Mouse (Mus musculus) stomach, embryonic 16.5 days (tissue): ENCODE data around the gene Tcte3. TPM values are rescaled to one million over a fixed set of nuclear protein-coding genes. Genes with fewer than 3 reads are reported as not detected.
A peak's percentile ranks its signal among the peaks of the same experiment; 100 is the strongest.
"Not testable (repeated sequence)": the region's sequence is repeated elsewhere in the genome, so short reads cannot be mapped to it uniquely, and the experiment has no call there.

Source experiments
- ATAC-seq: fragments of 200-750 bp; cut with Nextera tagmentation; 2 replicates; pipeline ENCODE4 v1.8.0; 2017; ENCODE audit warnings: moderate number of reproducible peaks, moderate TSS enrichment; ENCODE audit not compliant: insufficient read depth, low FRiP score
- H3K27ac ChIP-seq: fragments of 300-500 bp; sonication (generic); 2 replicates; pipeline ENCODE4 v1.5.1; 2014; ENCODE audit warnings: low read length
- H3K27me3 ChIP-seq: fragments of 300-500 bp; sonication (generic); 2 replicates; pipeline ENCODE4 v1.6.1; 2014; ENCODE audit warnings: low read length, control low read depth, mixed read lengths; ENCODE audit not compliant: control insufficient read depth, insufficient read depth
- H3K36me3 ChIP-seq: fragments of 300-500 bp; sonication (generic); 2 replicates; pipeline ENCODE4 v1.6.1; 2014; ENCODE audit warnings: low read length; ENCODE audit not compliant: control insufficient read depth, insufficient read depth
- H3K4me1 ChIP-seq: fragments of 300-500 bp; sonication (generic); 2 replicates; pipeline ENCODE4 v1.6.1; 2014; ENCODE audit warnings: low read length, control low read depth, mixed read lengths; ENCODE audit not compliant: control insufficient read depth, insufficient read depth
- H3K4me2 ChIP-seq: fragments of 300-500 bp; sonication (generic); 2 replicates; pipeline ENCODE4 v1.6.1; 2014; ENCODE audit warnings: low read depth, low read length, mixed read lengths
- H3K4me3 ChIP-seq: fragments of 300-500 bp; sonication (generic); replicated peaks from 2 replicates; pipeline ENCODE4 v1.5.1; 2014; ENCODE audit warnings: mild to moderate bottlenecking, low read length
- H3K9ac ChIP-seq: fragments of 300-500 bp; sonication (generic); 2 replicates; pipeline ENCODE4 v1.6.1; 2014; ENCODE audit warnings: low read length
- H3K9me3 ChIP-seq: fragments of 300-500 bp; sonication (generic); replicated peaks from 2 replicates; pipeline ENCODE4 v1.6.1; 2016; ENCODE audit warnings: low read length, control low read depth; ENCODE audit not compliant: control insufficient read depth
- WGBS: fragments of 180-500 bp; shearing (Covaris S2); extraction: QIAGEN DNeasy Blood & Tissue Kit; methylation state at CpG from one replicate; pipeline ENCODE4 v1.1.7; 2014; 5-methylcytosine and 5-hydroxymethylcytosine counted together
- polyA plus RNA-seq: library from polyadenylated mRNA; unstranded; fragments of >200 nt; fragmentation: Nextera tagmentation; extraction: Ambion mirVana; gene quantifications from 2 replicates; pipeline ENCODE4 v1.2.1, GENCODE M21; 2015

The Tcte3 gene
- polyA plus RNA-seq, 1 experiment from 2014 or later, result 1.2 TPM

DNA sequence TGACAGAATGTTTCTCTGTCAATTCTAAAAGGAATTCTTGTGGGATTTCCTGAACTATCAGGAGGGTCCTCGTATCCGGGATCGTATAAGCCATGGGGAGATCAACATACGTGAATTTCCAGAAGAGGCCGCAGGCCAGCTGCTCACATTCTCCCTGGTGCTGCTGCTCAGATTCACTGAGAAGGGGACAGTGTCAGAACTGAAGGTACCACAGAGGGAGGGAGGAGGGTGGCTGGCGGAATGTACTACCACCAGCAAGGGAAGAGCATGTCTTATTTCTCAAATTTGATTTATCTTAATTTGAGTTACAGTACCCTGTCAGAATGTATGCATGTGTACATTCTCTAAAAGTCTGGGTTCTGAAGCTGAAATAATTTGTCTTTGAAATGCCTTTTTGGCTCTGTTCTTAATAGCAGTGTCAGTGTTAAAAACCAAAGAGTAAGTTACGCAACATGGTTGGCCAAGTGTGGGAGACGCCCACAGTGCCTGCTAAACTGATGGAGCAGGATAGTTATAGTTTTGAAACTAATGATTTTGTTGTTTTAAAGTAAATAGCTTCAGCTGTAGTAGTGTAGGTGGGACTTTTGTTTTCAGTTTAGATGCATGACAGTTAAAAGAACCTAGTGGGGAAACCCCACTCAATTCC is 12.0 kb upstream of the Tcte3 start:
- H3K9ac ChIP-seq, H3K4me3 ChIP-seq, H3K4me2 ChIP-seq, H3K36me3 ChIP-seq, H3K9me3 ChIP-seq, H3K27ac ChIP-seq, H3K27me3 ChIP-seq, H3K4me1 ChIP-seq, ATAC-seq: not testable (repeated sequence)
- 93% methylated on average over 5 of the region's 8 CpGs for WGBS

DNA sequence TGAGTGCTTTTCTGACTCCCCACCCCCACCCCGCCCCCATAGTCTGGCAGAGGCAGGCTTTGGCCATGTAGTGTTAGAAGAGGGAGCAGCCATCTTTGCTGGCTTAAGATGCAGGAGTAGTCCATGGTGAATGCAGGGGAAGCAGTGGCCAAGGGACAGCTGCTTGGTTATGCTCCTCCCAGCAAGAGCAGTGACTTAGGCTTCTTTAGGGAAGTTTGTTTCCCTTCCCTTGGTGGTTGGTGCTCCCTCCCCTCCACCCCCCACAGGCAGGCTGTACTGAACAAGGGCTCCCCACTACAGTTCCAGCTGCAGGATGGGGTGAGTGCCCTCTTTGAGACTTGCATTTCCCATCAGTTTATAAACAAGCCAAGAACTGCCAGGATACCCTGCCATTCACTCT is 11.5 kb upstream of the Tcte3 start:
- H3K36me3 ChIP-seq, H3K4me2 ChIP-seq, H3K4me3 ChIP-seq, H3K9ac ChIP-seq, H3K9me3 ChIP-seq, H3K27ac ChIP-seq, H3K27me3 ChIP-seq, H3K4me1 ChIP-seq: not testable (repeated sequence)
- WGBS, result 54% methylated on average over 1 of the region's 1 CpGs
- ATAC-seq, result peak; percentile 44; the same call in 1 of the 2 replicates

- not testable (repeated sequence) for ATAC-seq, H3K36me3 ChIP-seq, H3K9ac ChIP-seq, H3K27me3 ChIP-seq, H3K9me3 ChIP-seq, H3K27ac ChIP-seq, H3K4me3 ChIP-seq, H3K4me1 ChIP-seq, H3K4me2 ChIP-seq
- WGBS, result no CpG with 5 or more reads among the region's 1 CpGs
These were observed 9.1 kb upstream of the Tcte3 start for GRCm38 (mm10) chr17:15050338-15050737.

- H3K9me3 ChIP-seq, H3K36me3 ChIP-seq, H3K4me2 ChIP-seq, H3K27ac ChIP-seq, H3K4me3 ChIP-seq, ATAC-seq, H3K9ac ChIP-seq, H3K4me1 ChIP-seq, H3K27me3 ChIP-seq: not testable (repeated sequence)
- no CpG with 5 or more reads among the region's 3 CpGs for WGBS
These were observed 833 bp downstream of the Tcte3 start for GRCm38 (mm10) chr17:15040455-15040854.

DNA sequence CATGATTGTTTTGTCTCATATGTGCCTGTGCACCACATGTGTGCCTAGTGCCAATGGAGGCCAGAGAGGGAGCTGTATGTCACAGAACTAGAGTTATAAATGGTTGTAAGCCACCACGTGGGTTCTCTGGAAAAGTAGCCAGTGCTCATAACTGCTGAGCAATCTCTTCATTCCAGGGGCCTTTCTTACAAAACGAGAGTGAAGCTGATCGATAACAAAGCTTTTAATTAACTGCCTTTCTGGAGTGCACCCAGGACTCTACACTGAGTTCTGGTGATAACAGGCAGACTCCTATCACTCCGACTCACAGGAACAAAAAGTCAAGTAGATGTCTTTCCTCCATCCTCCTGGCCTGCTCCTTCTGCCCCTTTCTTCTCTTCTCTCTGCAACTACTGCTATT is 9.9 kb downstream of the Tcte3 start:
- H3K36me3 ChIP-seq, H3K27me3 ChIP-seq, H3K9me3 ChIP-seq, H3K9ac ChIP-seq, ATAC-seq, H3K4me3 ChIP-seq, H3K27ac ChIP-seq, H3K4me1 ChIP-seq, H3K4me2 ChIP-seq: not testable (repeated sequence)
- WGBS, result no CpG with 5 or more reads among the region's 4 CpGs

- H3K4me2 ChIP-seq, H3K36me3 ChIP-seq, H3K4me1 ChIP-seq, H3K9me3 ChIP-seq, H3K27ac ChIP-seq, H3K4me3 ChIP-seq, H3K9ac ChIP-seq, H3K27me3 ChIP-seq, ATAC-seq: not testable (repeated sequence)
- no CpG with 5 or more reads among the region's 6 CpGs for WGBS
These were observed 15.8 kb downstream of the Tcte3 start for GRCm38 (mm10) chr17:15025513-15025912.

- H3K4me3 ChIP-seq, H3K27ac ChIP-seq, H3K9ac ChIP-seq, H3K9me3 ChIP-seq, H3K36me3 ChIP-seq, H3K4me1 ChIP-seq, H3K27me3 ChIP-seq, H3K4me2 ChIP-seq: not testable (repeated sequence)
- ATAC-seq, result peak; percentile 85
- WGBS, result no CpG with 5 or more reads among the region's 48 CpGs
These were observed 16.6 kb downstream of the Tcte3 start for GRCm38 (mm10) chr17:15024502-15025193.

DNA sequence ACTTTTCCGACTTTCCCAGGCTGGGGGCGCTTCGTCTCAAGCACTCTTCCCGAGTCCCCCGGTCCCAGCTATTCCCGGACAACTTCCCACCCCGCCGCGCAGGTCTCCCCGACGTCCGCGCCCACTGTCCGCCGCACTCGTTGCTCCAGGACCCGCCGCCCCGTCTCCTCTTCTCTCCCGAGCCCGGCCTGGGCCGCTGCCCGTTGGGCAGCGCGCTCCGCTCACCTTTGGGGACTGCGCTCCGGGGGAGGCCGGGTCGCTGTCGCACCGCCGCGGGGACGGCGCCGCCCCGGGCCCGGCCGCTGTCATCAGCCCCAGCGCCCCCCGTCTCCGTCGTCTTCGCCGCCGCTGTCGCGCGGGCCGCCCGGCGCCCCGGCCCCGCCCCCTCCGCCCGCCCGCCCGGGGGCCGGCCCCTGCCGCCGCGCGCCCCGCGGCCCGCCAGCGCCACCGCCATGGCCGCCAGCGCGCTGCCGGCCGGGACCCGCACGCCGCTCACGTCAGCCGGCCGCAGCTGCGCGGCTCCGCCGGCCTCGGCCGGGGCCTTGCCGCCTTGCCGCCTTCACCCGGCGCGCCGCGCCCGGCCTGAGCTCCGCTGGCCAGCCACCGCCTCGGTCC is 17.3 kb downstream of the Tcte3 start:
- H3K4me1 ChIP-seq, H3K9ac ChIP-seq, H3K4me2 ChIP-seq, H3K9me3 ChIP-seq, H3K27me3 ChIP-seq, H3K36me3 ChIP-seq, H3K27ac ChIP-seq, H3K4me3 ChIP-seq: not testable (repeated sequence)
- WGBS, result no CpG with 5 or more reads among the region's 97 CpGs
- ATAC-seq, result peak; percentile 85

- H3K36me3 ChIP-seq, H3K4me1 ChIP-seq, ATAC-seq, H3K4me3 ChIP-seq, H3K27me3 ChIP-seq, H3K9me3 ChIP-seq, H3K9ac ChIP-seq, H3K27ac ChIP-seq: not testable (repeated sequence)
- H3K4me2 ChIP-seq, result 0 out of 2 replicates have a peak overlapping the region, but pooled peaks have one; percentile 19
- WGBS, result 83% methylated on average over 3 of the region's 3 CpGs
These were observed 19.6 kb downstream of the Tcte3 start for GRCm38 (mm10) chr17:15021503-15022220.
